Mouse (Mus musculus) frontal cortex, postnatal 10 days (tissue): ENCODE measurements around the gene Mthfr.
"Not testable (repeated sequence)": the region's sequence is repeated elsewhere in the genome, so short reads cannot be mapped to it uniquely, and the experiment has no call there.

Experiments
- DNase-seq, 2 experiments: peaks; one replicate each; pipeline ENCODE4 v3.0.0; 2022; ENCODE audit warnings: low spot score in 2 of 2, mixed read lengths in 1 of 2

Mthfr gene

DNA sequence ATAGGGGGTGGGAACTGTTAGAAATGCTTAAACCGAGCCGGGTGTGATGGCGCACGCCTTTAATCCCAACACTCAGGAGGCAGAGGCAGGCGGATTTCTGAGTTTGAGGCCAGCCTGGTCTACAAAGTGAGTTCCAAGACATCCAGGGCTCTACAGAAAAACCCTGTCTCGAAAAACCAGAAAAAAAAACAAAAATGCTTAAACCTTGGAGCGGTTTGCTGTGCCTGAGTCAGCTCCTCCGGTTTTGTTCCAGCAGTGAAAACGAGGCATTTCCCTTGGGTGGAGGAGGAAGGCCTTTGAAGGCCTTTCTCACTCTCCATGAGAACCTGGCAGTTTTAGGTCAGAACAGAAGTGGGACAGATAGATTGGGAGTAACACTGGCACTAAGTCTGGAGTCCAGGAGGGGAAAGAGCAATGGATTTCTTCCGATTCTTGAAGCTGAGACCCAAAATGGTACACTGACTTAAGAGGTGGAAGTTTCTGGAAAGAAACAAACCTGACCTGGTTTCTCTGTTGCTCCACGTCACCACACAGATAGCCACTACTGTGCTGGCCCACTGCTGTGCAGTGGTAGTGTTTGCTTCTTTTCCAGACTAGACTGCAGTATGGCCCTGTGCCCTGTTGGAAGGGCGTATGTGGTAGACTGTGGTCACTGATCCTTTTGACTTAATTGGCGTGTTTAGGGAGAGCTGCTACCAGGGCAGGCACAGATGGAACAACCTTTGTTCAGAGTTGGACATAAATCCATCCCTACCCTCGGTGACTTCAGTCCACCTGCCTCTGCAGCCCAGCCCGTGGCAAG is 1.4 kb downstream of the Mthfr start:
- no peak for DNase-seq

DNA sequence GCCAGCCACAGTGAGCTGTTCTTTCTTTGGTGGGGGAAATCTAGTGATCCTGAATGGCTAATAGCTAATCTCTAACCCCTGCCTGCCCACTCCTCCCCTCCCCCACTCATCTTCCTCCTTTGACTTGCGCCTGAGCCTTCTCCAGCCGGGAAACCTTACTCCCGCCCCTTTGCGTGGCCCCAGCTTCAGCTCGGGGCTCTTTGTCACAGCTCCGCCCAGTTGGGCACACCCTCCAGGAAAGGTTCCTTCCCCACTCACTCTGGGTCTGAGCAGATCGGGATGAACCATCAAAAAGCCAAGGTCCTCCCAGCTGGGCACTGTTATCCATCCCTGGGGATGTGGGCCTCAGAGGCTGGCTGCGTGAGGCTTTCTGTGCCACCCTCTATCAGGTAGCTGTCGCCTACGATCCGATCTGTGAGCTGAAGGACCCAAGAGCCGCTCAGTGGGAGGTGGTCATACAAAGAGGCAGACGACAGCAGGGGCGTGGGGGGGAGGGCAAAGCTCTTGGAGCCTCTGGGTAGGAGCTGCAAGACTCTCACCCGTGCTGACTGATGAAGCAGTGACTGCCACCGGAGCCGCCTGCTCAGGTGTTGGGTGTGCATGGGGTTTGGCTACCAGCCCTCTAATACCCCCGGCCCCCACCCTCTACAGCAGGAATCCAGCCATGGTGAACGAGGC is 2.2 kb downstream of the Mthfr start:
- peak in 1 of 2 experiments; percentile 50 for DNase-seq

DNA sequence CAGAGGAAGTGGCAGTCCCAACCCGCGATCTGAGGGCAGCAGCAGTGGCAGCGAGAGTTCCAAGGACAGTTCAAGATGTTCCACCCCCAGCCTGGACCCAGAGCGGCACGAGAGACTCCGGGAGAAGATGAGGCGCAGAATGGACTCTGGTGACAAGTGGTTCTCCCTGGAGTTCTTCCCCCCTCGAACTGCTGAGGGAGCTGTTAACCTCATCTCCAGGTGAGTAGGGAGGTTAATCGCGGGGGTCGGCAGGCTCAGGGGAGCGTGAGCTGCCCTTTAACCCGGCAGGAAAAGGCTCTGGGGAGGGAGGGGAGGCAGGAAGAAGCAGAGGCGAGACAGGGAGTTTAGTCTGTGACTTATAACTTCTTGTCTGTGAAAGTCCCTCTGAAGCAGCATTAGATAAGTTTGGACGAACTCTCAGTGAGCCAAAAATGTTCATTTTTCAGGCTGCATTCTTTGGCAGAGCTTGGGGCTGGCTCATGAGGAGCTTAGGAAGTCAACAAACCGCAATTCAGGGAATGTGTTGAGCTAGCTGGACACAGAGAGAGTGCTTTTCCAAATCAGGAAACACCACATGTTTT is 2.8 kb downstream of the Mthfr start:
- no peak for DNase-seq

- not testable (repeated sequence) for DNase-seq
Observed at GRCm38 (mm10) chr4:148043327-148043726, 4.5 kb downstream of the Mthfr start.

- no peak for DNase-seq
Observed at GRCm38 (mm10) chr4:148044113-148044512, 5.2 kb downstream of the Mthfr start.

DNA sequence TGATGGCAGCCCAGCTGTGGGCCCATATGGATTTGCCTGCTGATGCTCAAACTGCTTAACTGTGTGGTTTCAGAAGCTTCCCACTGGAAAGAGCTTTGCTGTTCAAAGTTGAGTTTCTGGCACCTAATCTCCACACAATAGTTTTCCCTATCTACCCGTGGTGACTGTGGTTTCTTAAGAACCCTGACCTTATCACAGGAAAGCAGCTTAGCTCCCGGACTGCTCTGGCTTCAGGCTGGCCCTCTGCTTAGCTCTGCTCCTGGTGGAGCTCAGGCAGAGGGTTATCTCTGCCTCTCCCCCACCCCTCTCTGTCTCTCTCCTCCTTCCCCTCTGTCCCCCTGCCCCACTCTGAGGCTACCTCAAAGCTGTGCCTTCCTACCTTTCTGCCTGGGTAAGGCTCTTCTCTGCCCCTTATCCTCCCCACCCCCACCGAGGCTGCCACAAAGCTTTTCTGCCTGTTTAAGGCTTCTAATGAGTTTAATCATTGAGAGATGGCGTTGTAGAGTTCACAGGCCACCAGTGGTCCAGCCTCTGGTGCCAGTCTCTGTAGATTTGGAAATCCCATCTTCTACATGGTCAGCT is 7.7 kb downstream of the Mthfr start:
- no peak for DNase-seq

DNA sequence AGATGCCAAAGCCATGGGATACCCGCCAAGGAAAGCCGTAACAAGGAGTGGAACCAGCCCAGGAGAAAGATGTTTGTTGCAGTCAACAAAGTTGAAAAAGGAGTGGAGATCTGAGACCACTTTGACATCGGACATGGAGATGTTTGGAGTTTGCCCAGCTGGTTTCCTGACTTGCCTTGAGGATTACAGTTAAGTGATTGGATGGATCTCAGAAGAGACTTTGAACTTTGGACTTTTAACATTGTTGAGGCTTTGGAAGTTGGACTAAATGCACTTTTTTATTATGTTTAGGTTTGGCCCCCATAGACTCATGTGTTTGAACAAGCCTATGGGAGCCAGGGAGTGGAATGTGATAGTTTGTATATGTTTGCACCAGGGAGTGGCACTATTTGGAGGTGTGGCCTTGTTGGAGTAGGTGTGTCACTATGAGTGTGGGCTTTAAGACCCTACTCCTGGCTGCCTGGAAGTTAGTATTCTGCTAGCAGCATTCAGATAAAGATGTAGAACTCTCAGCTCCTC is 11.6 kb downstream of the Mthfr start:
- DNase-seq = not testable (repeated sequence)

- no peak for DNase-seq
Observed at GRCm38 (mm10) chr4:148051046-148051776, 12.3 kb downstream of the Mthfr start.

DNA sequence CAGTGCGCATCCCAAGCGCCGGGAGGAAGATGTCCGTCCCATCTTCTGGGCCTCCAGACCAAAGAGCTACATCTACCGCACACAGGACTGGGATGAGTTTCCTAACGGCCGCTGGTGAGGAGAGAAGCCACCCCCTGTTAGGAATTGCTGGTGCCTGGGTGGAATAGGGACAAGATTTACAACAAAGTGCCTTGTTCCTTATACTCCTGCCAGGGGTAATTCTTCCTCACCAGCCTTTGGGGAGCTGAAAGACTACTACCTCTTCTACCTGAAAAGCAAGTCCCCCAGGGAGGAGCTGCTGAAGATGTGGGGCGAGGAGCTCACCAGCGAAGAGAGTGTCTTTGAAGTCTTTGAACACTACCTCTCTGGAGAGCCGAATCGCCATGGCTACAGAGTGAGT is 13.0 kb downstream of the Mthfr start:
- DNase-seq = no peak

- no peak for DNase-seq
Observed at GRCm38 (mm10) chr4:148052976-148053375, 14.1 kb downstream of the Mthfr start.

DNA sequence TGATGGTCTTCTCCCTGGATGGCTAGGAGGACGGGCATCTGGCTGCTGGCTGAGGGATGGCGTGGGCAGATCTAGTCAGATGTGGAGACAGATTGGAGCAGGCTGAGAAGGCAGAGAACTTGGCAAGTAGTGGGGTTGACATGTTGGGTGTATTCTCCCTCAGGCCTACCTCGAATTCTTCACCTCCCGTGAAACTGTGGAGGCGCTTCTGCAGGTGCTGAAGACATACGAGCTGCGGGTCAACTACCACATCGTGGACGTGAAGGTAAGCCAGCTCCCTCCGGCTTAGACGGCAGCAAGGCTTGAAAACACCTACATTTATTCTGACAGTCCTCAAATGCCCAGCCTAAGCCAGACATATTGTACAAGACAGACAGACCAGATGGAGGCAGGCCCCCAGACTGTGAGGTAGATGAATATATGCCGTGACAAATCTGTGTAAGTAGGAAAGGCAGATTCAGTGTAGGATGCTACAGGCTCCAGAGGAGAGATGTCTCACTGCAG is 14.6 kb downstream of the Mthfr start:
- no peak for DNase-seq

GRCm38 (mm10) chr4:148054961-148055695 is 16.3 kb downstream of the Mthfr start:
- DNase-seq = no peak

DNA sequence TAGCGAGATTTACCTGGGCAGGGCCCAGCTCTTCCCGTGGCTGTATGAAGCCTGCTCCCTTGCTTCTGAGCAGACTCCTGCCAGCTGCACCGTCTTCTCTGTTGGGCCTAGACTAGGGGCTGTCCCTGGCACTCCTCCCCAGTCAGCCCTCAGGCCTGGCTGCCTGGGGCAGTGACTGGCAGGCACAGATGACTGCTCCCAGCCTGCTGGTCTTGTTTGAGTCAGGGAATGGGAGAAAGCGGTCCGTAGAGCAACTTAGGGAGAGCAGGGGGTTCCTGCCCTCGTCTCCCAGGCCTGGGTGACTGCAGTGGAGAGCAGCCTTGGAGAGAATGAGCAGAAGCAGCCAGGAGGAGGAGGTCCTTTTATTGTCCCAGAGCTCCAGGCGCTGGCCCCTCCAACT is 17.4 kb downstream of the Mthfr start:
- no peak for DNase-seq

DNA sequence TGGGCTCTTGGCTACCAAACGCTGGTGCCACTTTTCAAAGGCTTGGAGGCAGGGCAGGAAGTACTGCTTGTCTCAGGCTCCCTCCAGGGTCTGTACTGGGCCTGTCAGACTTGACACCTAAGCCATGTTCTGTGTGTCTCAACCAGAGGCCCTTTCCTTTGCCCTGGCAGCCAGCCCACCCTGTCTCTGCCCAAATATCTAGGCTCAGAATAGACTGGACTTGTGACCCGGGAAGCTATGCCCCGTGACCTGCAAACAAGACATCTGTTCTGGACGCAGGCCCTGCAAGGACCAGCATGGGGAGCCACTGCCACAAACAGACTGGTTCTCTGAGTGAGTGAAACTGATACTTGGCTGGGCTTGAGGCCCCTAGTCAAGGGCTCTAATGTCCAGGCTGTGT is 17.9 kb downstream of the Mthfr start:
- no peak for DNase-seq

DNA sequence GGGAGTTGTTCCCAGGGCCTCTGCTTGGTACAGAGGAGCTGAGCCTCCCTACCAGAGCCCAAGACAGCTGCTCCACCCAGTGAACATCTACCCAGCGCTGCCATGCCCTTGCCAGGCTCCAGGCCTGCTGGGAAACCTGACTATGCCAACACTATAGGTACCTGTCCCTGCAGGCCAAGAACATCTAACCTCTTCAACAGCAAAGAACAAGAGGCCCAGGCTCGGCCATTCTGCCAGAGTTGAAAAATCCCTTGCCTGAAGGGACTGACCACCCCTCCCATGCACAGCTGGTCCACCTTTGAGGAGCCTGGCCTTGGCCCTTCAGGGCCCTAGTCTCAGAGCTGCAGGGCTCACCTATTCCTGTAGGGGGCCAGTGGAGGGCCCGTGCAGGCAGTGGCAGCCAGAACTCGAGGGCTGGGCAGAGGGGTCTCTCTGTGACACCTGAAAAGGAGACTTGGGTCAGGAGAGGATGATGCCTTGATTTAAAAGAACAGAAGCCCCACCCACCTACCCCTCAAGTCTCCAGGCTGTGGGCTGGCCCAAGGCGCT is 18.9 kb downstream of the Mthfr start:
- no peak for DNase-seq

GRCm38 (mm10) chr4:148058218-148058819 is 19.4 kb downstream of the Mthfr start:
- no peak for DNase-seq

DNA sequence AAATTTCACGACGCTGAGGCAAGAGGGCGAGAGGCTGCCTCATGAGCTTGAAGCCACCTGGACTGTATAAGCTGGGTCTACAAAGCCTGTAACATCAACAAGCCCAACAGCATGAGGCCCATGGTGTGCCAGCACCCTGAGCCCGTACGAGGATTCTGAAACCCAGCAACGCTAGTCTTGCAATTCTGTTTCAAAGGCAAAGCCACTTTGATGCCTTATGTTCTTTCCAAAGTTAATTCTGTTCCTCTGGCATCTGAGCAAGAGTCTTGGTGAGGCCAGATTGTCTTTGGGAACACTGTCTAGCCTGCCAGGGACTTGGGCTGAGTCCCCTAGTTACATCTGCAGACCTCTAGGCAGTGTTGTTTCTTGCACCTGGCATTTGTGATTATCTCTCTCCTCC is 20.1 kb downstream of the Mthfr start:
- DNase-seq = no peak

DNA sequence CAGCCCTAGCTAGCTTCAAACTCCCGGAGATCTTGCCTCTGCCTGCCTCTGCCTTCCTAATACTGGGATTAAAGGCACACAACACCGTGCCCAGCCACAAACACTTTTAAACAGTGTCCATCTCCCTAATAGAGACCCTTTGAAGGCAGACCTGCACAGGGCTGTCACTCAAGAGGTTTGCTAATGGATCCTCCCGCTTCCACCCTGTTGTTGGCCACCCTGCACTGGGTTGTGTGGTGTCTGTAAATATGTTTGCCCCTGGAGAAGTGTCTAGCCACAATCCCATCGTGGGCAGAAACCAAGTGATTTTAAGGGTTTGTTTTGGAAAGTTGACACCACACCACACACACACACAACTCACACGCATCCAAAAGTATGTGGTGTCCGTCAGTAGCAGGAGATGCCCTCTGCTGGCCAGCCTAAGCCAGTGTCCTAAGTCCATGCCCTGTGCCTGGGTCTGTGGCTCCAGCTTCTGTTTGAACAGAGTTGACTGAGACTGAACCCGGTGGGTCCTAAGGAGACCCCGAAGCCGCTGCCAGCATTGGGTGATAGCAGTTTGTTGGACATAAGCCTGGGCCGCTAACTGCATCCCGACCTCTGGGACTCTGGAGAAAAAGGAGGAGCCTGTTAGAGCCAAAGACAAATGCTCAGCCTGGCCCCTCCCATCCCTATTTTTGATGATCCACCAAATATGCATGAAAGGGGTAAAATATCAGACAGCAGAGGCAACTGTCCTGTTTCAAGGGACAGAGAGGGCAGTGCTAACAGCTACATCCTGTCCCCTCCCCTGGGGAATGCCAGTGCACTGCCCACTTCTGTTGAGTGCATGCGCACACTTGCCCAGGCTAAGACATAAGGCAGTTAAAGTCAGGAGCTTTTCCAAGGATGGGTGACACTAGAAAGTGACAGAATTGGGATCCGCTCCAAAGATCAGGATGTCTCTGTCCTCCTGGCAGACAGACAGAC is 21.5 kb downstream of the Mthfr start:
- DNase-seq = no peak

DNA sequence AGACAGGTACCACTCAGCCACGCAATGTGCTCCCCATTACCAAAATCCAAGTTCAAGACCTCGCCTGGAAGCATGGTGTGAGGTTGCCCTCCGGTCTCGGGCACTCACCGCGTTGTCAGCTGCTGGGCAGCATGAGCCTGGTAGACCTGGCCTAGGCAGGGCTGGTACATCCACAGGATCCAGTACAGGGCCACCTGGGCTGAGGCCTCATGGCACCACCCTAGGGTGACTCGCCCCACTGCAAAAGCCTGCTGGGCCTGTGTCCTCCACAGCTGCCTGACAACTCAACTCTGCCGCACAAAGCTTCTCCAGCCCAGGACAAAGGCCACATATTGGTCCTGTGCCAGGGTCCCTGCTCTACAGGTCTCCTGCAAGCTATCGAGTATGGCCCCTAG is 22.2 kb downstream of the Mthfr start:
- no peak for DNase-seq
